Mouse (Mus musculus) embryonic facial prominence, embryonic 13.5 days (tissue): Measurements from ENCODE around the gene Ptpa. TPM values are rescaled to one million over a fixed set of nuclear protein-coding genes. Genes with fewer than 3 reads are reported as not detected.

Experiments
- ATAC-seq: fragments of 200-750 bp; cut with Nextera tagmentation; 2 replicates; pipeline ENCODE4 v1.8.0; 2017; ENCODE audit warnings: low read depth; ENCODE audit not compliant: insufficient number of reproducible peaks, insufficient read depth, low FRiP score, low TSS enrichment
- H3K27ac ChIP-seq: fragments of 300-500 bp; sonication (generic); 2 replicates; pipeline ENCODE4 v1.5.1; 2015; ENCODE audit warnings: moderate library complexity, mild to moderate bottlenecking, inconsistent platforms
- H3K27me3 ChIP-seq: fragments of 300-500 bp; sonication (generic); 2 replicates; pipeline ENCODE4 v1.6.1; 2015; ENCODE audit warnings: mild to moderate bottlenecking, inconsistent platforms
- H3K36me3 ChIP-seq: fragments of 300-500 bp; sonication (generic); 2 replicates; pipeline ENCODE4 v1.6.1; 2015; ENCODE audit warnings: mild to moderate bottlenecking, inconsistent platforms
- H3K4me1 ChIP-seq: fragments of 300-500 bp; sonication (generic); 2 replicates; pipeline ENCODE4 v1.6.1; 2015; ENCODE audit warnings: inconsistent platforms
- H3K4me2 ChIP-seq: fragments of 300-500 bp; sonication (generic); 2 replicates; pipeline ENCODE4 v1.6.1; 2015; ENCODE audit warnings: moderate library complexity, mild to moderate bottlenecking, inconsistent platforms
- H3K4me3 ChIP-seq: fragments of 300-500 bp; sonication (generic); 2 replicates; pipeline ENCODE4 v1.5.1; 2015; ENCODE audit warnings: mild to moderate bottlenecking, inconsistent platforms
- H3K9ac ChIP-seq: fragments of 300-500 bp; sonication (generic); 2 replicates; pipeline ENCODE4 v1.6.1; 2015; ENCODE audit warnings: mild to moderate bottlenecking, inconsistent platforms
- H3K9me3 ChIP-seq: fragments of 300-500 bp; sonication (generic); 2 replicates; pipeline ENCODE4 v1.6.1; 2016; ENCODE audit warnings: inconsistent platforms
- WGBS: fragments of 180-500 bp; shearing (Covaris S2); methylation state at CpG from one replicate; pipeline ENCODE4 v1.1.7; 2015; ENCODE audit warnings: mixed read lengths; 5-methylcytosine and 5-hydroxymethylcytosine counted together
- polyA plus RNA-seq: library from polyadenylated mRNA; unstranded; fragments of >200 nt; fragmentation: Nextera tagmentation; extraction: Ambion mirVana; gene quantifications from 2 replicates; pipeline ENCODE4 v1.2.1, GENCODE M21; 2015

Ptpa gene
- polyA plus RNA-seq, 1 experiment from 2014 or later: 163 TPM

- Histone ChIP-seq H3K9me3 (no peaks in the 10 kb centered on the region), H3K36me3 (no peaks in the 10 kb centered on the region), H3K4me3 (peak overlapping the region; percentile 99), H3K4me2 (peak overlapping the region; percentile 96), H3K9ac (peak overlapping the region; percentile 100), H3K4me1 (peaks cover 52% of the 10 kb centered on the region), H3K27me3 (no peaks in the 10 kb centered on the region), H3K27ac (peak overlapping the region; percentile 99)
- 1% methylated on average over 19 of the region's 19 CpGs for WGBS
- peak; percentile 22; the same call in 1 of the 2 replicates for ATAC-seq
Observed at GRCm38 (mm10) chr2:30469796-30470142, 53.9 kb downstream of the Ptpa start.

- H3K9me3 ChIP-seq: no peaks in the 10 kb centered on the region
- H3K4me2 ChIP-seq: peak overlapping the region; percentile 96
- H3K27ac ChIP-seq: peak overlapping the region; percentile 99
- ATAC-seq: no peak
- no peaks in the 10 kb centered on the region for H3K36me3 ChIP-seq
- H3K4me1 ChIP-seq: peaks cover 55% of the 10 kb centered on the region
- H3K9ac ChIP-seq: peak overlapping the region; percentile 100
- WGBS: under 1% methylated on average over 46 of the region's 46 CpGs
- H3K27me3 ChIP-seq: no peaks in the 10 kb centered on the region
- peak overlapping the region; percentile 99 for H3K4me3 ChIP-seq
Observed at GRCm38 (mm10) chr2:30470143-30470946, 54.5 kb downstream of the Ptpa start.

GRCm38 (mm10) chr2:30471051-30471450, 55.2 kb downstream of the Ptpa start:
- 2% methylated on average over 8 of the region's 8 CpGs for WGBS
- Histone ChIP-seq H3K36me3 (no peaks in the 10 kb centered on the region), H3K27ac (peak overlapping the region; percentile 99), H3K9ac (peak overlapping the region; percentile 100), H3K4me3 (peak overlapping the region; percentile 99), H3K27me3 (no peaks in the 10 kb centered on the region), H3K9me3 (no peaks in the 10 kb centered on the region), H3K4me1 (peaks cover 55% of the 10 kb centered on the region), H3K4me2 (peak overlapping the region; percentile 96)
- no peak for ATAC-seq

GRCm38 (mm10) chr2:30471795-30472720, 56.2 kb downstream of the Ptpa start:
- H3K27me3 ChIP-seq: no peaks in the 10 kb centered on the region
- WGBS: under 1% methylated on average over 45 of the region's 51 CpGs
- peaks cover 48% of the 10 kb centered on the region for H3K4me1 ChIP-seq

GRCm38 (mm10) chr2:30472731-30473351, 57.0 kb downstream of the Ptpa start:
- peaks cover 40% of the 10 kb centered on the region for H3K4me1 ChIP-seq
- WGBS: under 1% methylated on average over 58 of the region's 60 CpGs

More at GRCm38 (mm10) chr2:30471795-30472720, 56.2 kb downstream of the Ptpa start:
- peak; percentile 66 for ATAC-seq
- Histone ChIP-seq H3K4me2 (peak overlapping the region; percentile 96), H3K36me3 (no peaks in the 10 kb centered on the region), H3K9me3 (no peaks in the 10 kb centered on the region), H3K27ac (peak overlapping the region; percentile 99), H3K9ac (peak overlapping the region; percentile 100), H3K4me3 (peak overlapping the region; percentile 99)

GRCm38 (mm10) chr2:30473431-30474031, 57.7 kb downstream of the Ptpa start:
- H3K9ac ChIP-seq: peak overlapping the region; percentile 100
- H3K4me2 ChIP-seq: peak overlapping the region; percentile 96
- under 1% methylated on average over 63 of the region's 80 CpGs for WGBS
- peak overlapping the region; percentile 99 for H3K27ac ChIP-seq
- peaks cover 33% of the 10 kb centered on the region for H3K4me1 ChIP-seq
- ATAC-seq: peak; percentile 8; the same call in 1 of the 2 replicates
- H3K36me3 ChIP-seq: no peaks in the 10 kb centered on the region
- no peaks in the 10 kb centered on the region for H3K9me3 ChIP-seq
- peak overlapping the region; percentile 99 for H3K4me3 ChIP-seq
- no peaks in the 10 kb centered on the region for H3K27me3 ChIP-seq

More at GRCm38 (mm10) chr2:30472731-30473351, 57.0 kb downstream of the Ptpa start:
- no peak for ATAC-seq
- peak overlapping the region; percentile 99 for H3K4me3 ChIP-seq
- H3K27ac ChIP-seq: peak overlapping the region; percentile 99
- H3K9me3 ChIP-seq: no peaks in the 10 kb centered on the region
- H3K4me2 ChIP-seq: peak overlapping the region; percentile 96
- H3K9ac ChIP-seq: peak overlapping the region; percentile 100
- no peaks in the 10 kb centered on the region for H3K27me3 ChIP-seq
- H3K36me3 ChIP-seq: no peaks in the 10 kb centered on the region

GRCm38 (mm10) chr2:30474039-30474438, 58.2 kb downstream of the Ptpa start, which contains the start of gene Ier5l:
Ier5l (minus strand) TSS chr2:30474219.
- Histone ChIP-seq H3K36me3 (no peaks in the 10 kb centered on the region), H3K4me2 (peak within 1 kb of the TSS; percentile 96), H3K4me1 (peaks cover 28% of the 10 kb centered on the region), H3K27ac (peak within 1 kb of the TSS; percentile 99), H3K9ac (peak within 1 kb of the TSS; percentile 100), H3K4me3 (peak within 1 kb of the TSS; percentile 99), H3K9me3 (no peaks in the 10 kb centered on the region), H3K27me3 (no peaks in the 10 kb centered on the region)
- ATAC-seq: peak; percentile 85
- WGBS: under 1% methylated on average over 37 of the region's 37 CpGs

GRCm38 (mm10) chr2:30474776-30475175, 58.9 kb downstream of the Ptpa start:
- H3K4me3 ChIP-seq: peak overlapping the region; percentile 99
- H3K4me2 ChIP-seq: peak overlapping the region; percentile 96
- H3K9me3 ChIP-seq: no peaks in the 10 kb centered on the region
- no peak for ATAC-seq
- peak overlapping the region; percentile 61 for H3K9ac ChIP-seq
- H3K27me3 ChIP-seq: no peaks in the 10 kb centered on the region
- 25% methylated on average over 4 of the region's 4 CpGs for WGBS
- peaks cover 26% of the 10 kb centered on the region for H3K4me1 ChIP-seq
- no peak overlapping the region for H3K27ac ChIP-seq
- H3K36me3 ChIP-seq: no peaks in the 10 kb centered on the region

GRCm38 (mm10) chr2:30475457-30475856, 59.6 kb downstream of the Ptpa start:
- Histone ChIP-seq H3K27ac (no peak overlapping the region), H3K4me1 (peaks cover 20% of the 10 kb centered on the region), H3K4me2 (0 out of 2 replicates have a peak overlapping the region, but pooled peaks have one; percentile 96), H3K9me3 (no peaks in the 10 kb centered on the region), H3K27me3 (no peaks in the 10 kb centered on the region), H3K4me3 (no peak overlapping the region), H3K9ac (no peak overlapping the region), H3K36me3 (no peaks in the 10 kb centered on the region)
- ATAC-seq: no peak
- WGBS: 83% methylated on average over 7 of the region's 7 CpGs

GRCm38 (mm10) chr2:30476241-30476640, 60.4 kb downstream of the Ptpa start:
- H3K27me3 ChIP-seq: no peaks in the 10 kb centered on the region

GRCm38 (mm10) chr2:30478526-30478925, 62.7 kb downstream of the Ptpa start:
- H3K27ac ChIP-seq: no peak overlapping the region
- H3K4me2 ChIP-seq: no peak overlapping the region
- no peak for ATAC-seq
- WGBS: 56% methylated on average over 1 of the region's 1 CpGs
- no peak overlapping the region for H3K9ac ChIP-seq
- peaks cover 24% of the 10 kb centered on the region for H3K4me1 ChIP-seq
- no peaks in the 10 kb centered on the region for H3K9me3 ChIP-seq
- no peaks in the 10 kb centered on the region for H3K36me3 ChIP-seq
- no peak overlapping the region for H3K4me3 ChIP-seq
- H3K27me3 ChIP-seq: no peaks in the 10 kb centered on the region

More at GRCm38 (mm10) chr2:30476241-30476640, 60.4 kb downstream of the Ptpa start:
- Histone ChIP-seq H3K9me3 (no peaks in the 10 kb centered on the region), H3K27ac (no peak overlapping the region), H3K9ac (no peak overlapping the region), H3K4me1 (peaks cover 16% of the 10 kb centered on the region), H3K36me3 (no peaks in the 10 kb centered on the region), H3K4me3 (no peak overlapping the region), H3K4me2 (no peak overlapping the region)
- ATAC-seq: no peak
- 67% methylated on average over 2 of the region's 2 CpGs for WGBS
